Mouse (Mus musculus) hindbrain, embryonic 14.5 days (tissue): ENCODE data around the gene Pomp. TPM values are rescaled to one million over a fixed set of nuclear protein-coding genes. Genes with fewer than 3 reads are reported as not detected.

Source experiments
- ATAC-seq: fragments of 200-750 bp; cut with Nextera tagmentation; 2 replicates; pipeline ENCODE4 v1.8.0; 2017; ENCODE audit warnings: moderate number of reproducible peaks, mild to moderate bottlenecking, moderate TSS enrichment, moderate library complexity; ENCODE audit not compliant: low FRiP score
- DNase-seq: peaks from one replicate; pipeline ENCODE4 v3.0.0-alpha.2; 2015; ENCODE audit warnings: low spot score
- H3K27ac ChIP-seq: fragments of 300-500 bp; sonication (generic); 2 replicates; pipeline ENCODE4 v1.5.1; 2014; ENCODE audit warnings: mild to moderate bottlenecking, moderate library complexity
- H3K27me3 ChIP-seq: fragments of 300-500 bp; sonication (generic); 2 replicates; pipeline ENCODE4 v1.6.1; 2014; ENCODE audit warnings: mild to moderate bottlenecking, low read length, mixed read lengths; ENCODE audit not compliant: control insufficient read depth, insufficient read depth
- H3K36me3 ChIP-seq: fragments of 300-500 bp; sonication (generic); replicated peaks from 2 replicates; pipeline ENCODE4 v1.6.1; 2014; ENCODE audit not compliant: control insufficient read depth, insufficient read depth
- H3K4me1 ChIP-seq: fragments of 300-500 bp; sonication (generic); replicated peaks from 2 replicates; pipeline ENCODE4 v1.6.1; 2014; ENCODE audit warnings: antibody characterized with exemption, low read length, mixed read lengths; ENCODE audit not compliant: control insufficient read depth, insufficient read depth
- H3K4me2 ChIP-seq: fragments of 300-500 bp; sonication (generic); replicated peaks from 2 replicates; pipeline ENCODE4 v1.6.1; 2014; ENCODE audit warnings: mild to moderate bottlenecking, moderate library complexity
- H3K4me3 ChIP-seq: fragments of 300-500 bp; sonication (generic); replicated peaks from 2 replicates; pipeline ENCODE4 v1.5.1; 2014; ENCODE audit warnings: mild to moderate bottlenecking, low read length
- H3K9ac ChIP-seq: fragments of 300-500 bp; sonication (generic); 2 replicates; pipeline ENCODE4 v1.6.1; 2014
- H3K9me3 ChIP-seq: fragments of 300-500 bp; sonication (generic); 2 replicates; pipeline ENCODE4 v1.6.1; 2016; ENCODE audit warnings: low read length; ENCODE audit not compliant: control insufficient read depth
- WGBS: fragments of 180-500 bp; shearing (Covaris S2); extraction: QIAGEN DNeasy Blood & Tissue Kit; methylation state at CpG from one replicate; pipeline ENCODE4 v1.1.7; 2014; 5-methylcytosine and 5-hydroxymethylcytosine counted together
- polyA plus RNA-seq: library from polyadenylated mRNA; unstranded; fragments of >200 nt; fragmentation: Nextera tagmentation; extraction: Ambion mirVana; gene quantifications from 2 replicates; pipeline ENCODE4 v1.2.1, GENCODE M21; 2014

Gene Pomp
- polyA plus RNA-seq, 1 experiment from 2014 or later: 544 TPM

- Histone ChIP-seq H3K27me3 (no peaks in the 10 kb centered on the region), H3K36me3 (no peaks in the 10 kb centered on the region), H3K4me2 (no peak overlapping the region), H3K9me3 (no peaks in the 10 kb centered on the region), H3K4me3 (no peak overlapping the region), H3K27ac (no peak overlapping the region), H3K9ac (no peak overlapping the region), H3K4me1 (no peaks in the 10 kb centered on the region)
- WGBS: 59% methylated on average over 10 of the region's 11 CpGs
- ATAC-seq: no peak
- no peak for DNase-seq
Observed at GRCm38 (mm10) chr5:147907144-147907543, 46.9 kb downstream of the Pomp start.

GRCm38 (mm10) chr5:147907851-147908250 is 47.6 kb downstream of the Pomp start:
- WGBS: 82% methylated on average over 8 of the region's 8 CpGs
- Histone ChIP-seq H3K27me3 (no peaks in the 10 kb centered on the region), H3K36me3 (no peaks in the 10 kb centered on the region), H3K4me3 (no peak overlapping the region), H3K4me2 (no peak overlapping the region), H3K9me3 (no peaks in the 10 kb centered on the region), H3K4me1 (no peaks in the 10 kb centered on the region), H3K9ac (no peak overlapping the region), H3K27ac (no peak overlapping the region)
- no peak for DNase-seq
- ATAC-seq: no peak

GRCm38 (mm10) chr5:147910807-147911509 is 50.7 kb downstream of the Pomp start:
- no peaks in the 10 kb centered on the region for H3K9me3 ChIP-seq
- no peak overlapping the region for H3K27ac ChIP-seq
- no peaks in the 10 kb centered on the region for H3K36me3 ChIP-seq
- H3K4me1 ChIP-seq: no peaks in the 10 kb centered on the region
- ATAC-seq (no peak), DNase-seq (no peak)
- 84% methylated on average over 12 of the region's 12 CpGs for WGBS
- no peaks in the 10 kb centered on the region for H3K27me3 ChIP-seq
- no peak overlapping the region for H3K9ac ChIP-seq
- no peak overlapping the region for H3K4me3 ChIP-seq
- H3K4me2 ChIP-seq: no peak overlapping the region

- Histone ChIP-seq H3K9me3 (no peaks in the 10 kb centered on the region), H3K27ac (no peak overlapping the region), H3K4me2 (no peak overlapping the region), H3K4me3 (no peak overlapping the region), H3K36me3 (no peaks in the 10 kb centered on the region), H3K4me1 (no peaks in the 10 kb centered on the region), H3K9ac (no peak overlapping the region), H3K27me3 (no peaks in the 10 kb centered on the region)
- ATAC-seq (no peak), DNase-seq (no peak)
- 77% methylated on average over 5 of the region's 5 CpGs for WGBS
Observed at GRCm38 (mm10) chr5:147911744-147912143, 51.5 kb downstream of the Pomp start.

- WGBS: 40% methylated on average over 14 of the region's 14 CpGs
Observed at GRCm38 (mm10) chr5:147913241-147913842, 53.1 kb downstream of the Pomp start.

GRCm38 (mm10) chr5:147915038-147915566 is 54.8 kb downstream of the Pomp start:
- Histone ChIP-seq H3K9ac (no peak overlapping the region), H3K9me3 (no peaks in the 10 kb centered on the region), H3K4me1 (no peaks in the 10 kb centered on the region), H3K4me2 (no peak overlapping the region), H3K27ac (no peak overlapping the region), H3K36me3 (no peaks in the 10 kb centered on the region), H3K27me3 (no peaks in the 10 kb centered on the region), H3K4me3 (no peak overlapping the region)
- no peak for DNase-seq
- ATAC-seq: no peak
- WGBS: 58% methylated on average over 6 of the region's 6 CpGs

More at GRCm38 (mm10) chr5:147913241-147913842, 53.1 kb downstream of the Pomp start:
- ATAC-seq (no peak), DNase-seq (no peak)
- Histone ChIP-seq H3K9ac (no peak overlapping the region), H3K36me3 (no peaks in the 10 kb centered on the region), H3K27ac (no peak overlapping the region), H3K4me1 (no peaks in the 10 kb centered on the region), H3K4me3 (no peak overlapping the region), H3K9me3 (no peaks in the 10 kb centered on the region), H3K27me3 (no peaks in the 10 kb centered on the region), H3K4me2 (no peak overlapping the region)

GRCm38 (mm10) chr5:147916171-147916570 is 55.9 kb downstream of the Pomp start:
- WGBS: 90% methylated on average over 9 of the region's 9 CpGs
- H3K9ac ChIP-seq: no peak overlapping the region
- H3K9me3 ChIP-seq: no peaks in the 10 kb centered on the region
- no peak overlapping the region for H3K4me3 ChIP-seq
- H3K4me2 ChIP-seq: no peak overlapping the region
- no peaks in the 10 kb centered on the region for H3K36me3 ChIP-seq
- ATAC-seq (no peak), DNase-seq (no peak)
- H3K27me3 ChIP-seq: no peaks in the 10 kb centered on the region
- no peak overlapping the region for H3K27ac ChIP-seq
- no peaks in the 10 kb centered on the region for H3K4me1 ChIP-seq

- 78% methylated on average over 17 of the region's 17 CpGs for WGBS
- no peaks in the 10 kb centered on the region for H3K36me3 ChIP-seq
- no peak overlapping the region for H3K4me3 ChIP-seq
- H3K27me3 ChIP-seq: no peaks in the 10 kb centered on the region
- H3K9me3 ChIP-seq: no peaks in the 10 kb centered on the region
- H3K4me1 ChIP-seq: no peaks in the 10 kb centered on the region
- no peak overlapping the region for H3K4me2 ChIP-seq
- no peak for ATAC-seq
- no peak overlapping the region for H3K27ac ChIP-seq
- no peak overlapping the region for H3K9ac ChIP-seq
- no peak for DNase-seq
Observed at GRCm38 (mm10) chr5:147918044-147918846, 58.0 kb downstream of the Pomp start.

- Histone ChIP-seq H3K4me1 (no peaks in the 10 kb centered on the region), H3K36me3 (no peaks in the 10 kb centered on the region), H3K9me3 (no peaks in the 10 kb centered on the region), H3K27ac (no peak overlapping the region), H3K4me2 (no peak overlapping the region), H3K27me3 (no peaks in the 10 kb centered on the region), H3K4me3 (no peak overlapping the region), H3K9ac (no peak overlapping the region)
- 88% methylated on average over 5 of the region's 5 CpGs for WGBS
- DNase-seq: no peak
- ATAC-seq: no peak
Observed at GRCm38 (mm10) chr5:147924621-147925020, 64.4 kb downstream of the Pomp start.
